ENCODE assay signal across 8 mouse cellular contexts in the genomic region with DNA sequence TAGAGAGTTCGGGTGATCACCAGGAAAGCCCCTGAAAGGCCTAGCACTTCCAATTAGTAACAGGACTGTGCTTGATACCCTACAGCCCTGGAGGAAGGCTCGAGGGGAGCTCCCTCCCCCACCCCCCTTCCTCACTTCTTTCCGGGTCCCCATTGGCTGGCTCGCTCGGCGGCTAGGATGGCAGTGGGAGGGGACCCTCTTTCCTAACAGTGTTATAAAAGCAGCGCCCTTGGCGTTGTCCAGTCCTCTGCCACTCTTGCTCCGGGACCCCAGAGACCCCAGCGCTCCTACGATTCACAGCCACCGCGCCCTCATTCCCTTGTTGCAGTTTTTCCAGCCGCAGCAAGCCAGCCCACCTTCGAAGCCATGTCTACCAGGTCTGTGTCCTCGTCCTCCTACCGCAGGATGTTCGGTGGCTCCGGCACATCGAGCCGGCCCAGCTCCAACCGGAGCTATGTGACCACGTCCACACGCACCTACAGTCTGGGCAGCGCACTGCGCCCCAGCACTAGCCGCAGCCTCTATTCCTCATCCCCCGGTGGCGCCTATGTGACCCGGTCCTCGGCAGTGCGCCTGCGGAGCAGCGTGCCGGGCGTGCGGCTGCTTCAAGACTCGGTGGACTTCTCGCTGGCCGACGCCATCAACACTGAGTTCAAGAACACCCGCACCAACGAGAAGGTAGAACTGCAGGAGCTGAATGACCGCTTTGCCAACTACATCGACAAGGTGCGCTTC. TPM values are rescaled to one million over a fixed set of nuclear protein-coding genes. Genes with fewer than 3 reads are reported as not detected.
A peak's percentile ranks its signal among the peaks of the same experiment; 100 is the strongest.
DNase-seq lines count a peak whose midpoint lies in the region; ATAC-seq and TF ChIP-seq lines count a peak whose summit lies in the region.

No protein-coding gene starts in this region.

- peak overlapping the region; percentile 87 for H3K27ac ChIP-seq in intestine, postnatal 0 days (ENCODE audit: low read depth, low read length)
- peak overlapping the region; percentile 49 for H3K27ac ChIP-seq in liver, embryonic 13.5 days
- H3K27ac ChIP-seq in stomach, embryonic 15.5 days = peak overlapping the region; percentile 98

- peak; percentile 64 for ATAC-seq in common myeloid progenitor, adult 5-6 weeks (replicated peaks; ENCODE audit: low read depth, poor library complexity, severe bottlenecking)
- peak; percentile 51 for ATAC-seq in granulocyte monocyte progenitor cell, adult 5-6 weeks (replicated peaks; ENCODE audit: poor library complexity, severe bottlenecking)
- ATAC-seq in intestine, postnatal 0 days = peak; percentile 79
- ATAC-seq in liver, embryonic 13.5 days (ENCODE audit: low read depth) = peak; percentile 71
- ATAC-seq in stomach, embryonic 15.5 days (ENCODE audit: insufficient read depth, low FRiP score, low read depth) = peak; percentile 89

- TF ChIP-seq CTCF in intestine, postnatal 0 days (IDR thresholded peaks at IDR 0.05; ENCODE audit: low read depth) = peak; percentile 32

- H3K36me3 ChIP-seq in intestine, postnatal 0 days (ENCODE audit: control insufficient read depth, insufficient read depth) = peaks cover 7% of the 10 kb centered on the region; the same call in 1 of the 2 replicates
- H3K36me3 ChIP-seq in liver, embryonic 13.5 days = 0 out of 2 replicates have a peak, but pooled peaks cover 2% of the 10 kb centered on the region
- H3K36me3 ChIP-seq in myocyte (ENCODE audit: control insufficient read depth, insufficient read depth) = peaks cover 39% of the 10 kb centered on the region
- H3K36me3 ChIP-seq in stomach, embryonic 15.5 days = peaks cover 3% of the 10 kb centered on the region; the same call in 1 of the 2 replicates

- under 1% methylated on average over 46 of the region's 46 CpGs for WGBS in intestine, postnatal 0 days
- under 1% methylated on average over 46 of the region's 46 CpGs for WGBS in liver, embryonic 13.5 days (ENCODE audit: insufficient replicate concordance)
- under 1% methylated on average over 46 of the region's 46 CpGs for WGBS in stomach, embryonic 15.5 days

- 0 out of 2 replicates have a peak, but pooled peaks cover 3% of the 10 kb centered on the region for H3K4me1 ChIP-seq in intestine, postnatal 0 days (replicated peaks; ENCODE audit: control insufficient read depth, insufficient read depth, low read length)
- peaks cover 31% of the 10 kb centered on the region for H3K4me1 ChIP-seq in liver, embryonic 13.5 days (replicated peaks)
- H3K4me1 ChIP-seq in stomach, embryonic 15.5 days = peaks cover 14% of the 10 kb centered on the region

- peak overlapping the region; percentile 58 for H3K4me3 ChIP-seq in intestine, postnatal 0 days (ENCODE audit: low read depth, low read length)
- H3K4me3 ChIP-seq in liver, embryonic 13.5 days (replicated peaks) = peak overlapping the region; percentile 60
- H3K4me3 ChIP-seq in myocyte = peak overlapping the region; percentile 94
- peak overlapping the region; percentile 62 for H3K4me3 ChIP-seq in stomach, embryonic 15.5 days (replicated peaks)

- peak; percentile 87 for TF ChIP-seq POLR2A in myocyte (IDR thresholded peaks at IDR 0.05; ENCODE audit: insufficient read length, low read depth)

- peak overlapping the region; percentile 64 for H3K9ac ChIP-seq in intestine, postnatal 0 days (ENCODE audit: low read depth, low read length)
- peak overlapping the region; percentile 67 for H3K9ac ChIP-seq in liver, embryonic 13.5 days
- peak overlapping the region; percentile 78 for H3K9ac ChIP-seq in stomach, embryonic 15.5 days

- peak overlapping the region; percentile 68 for H3ac ChIP-seq in myocyte (ENCODE audit: control insufficient read depth, insufficient read length)

- peak; percentile 93 for DNase-seq in 3T3-L1 (ENCODE audit: low read depth, low spot score)
- peak; percentile 88 for DNase-seq in ZHBTc4 (ENCODE audit: low read depth, low spot score)
- peak; percentile 15 for DNase-seq in liver, embryonic 13.5 days

- peak overlapping the region; percentile 72 for H3K4me2 ChIP-seq in intestine, postnatal 0 days (replicated peaks; ENCODE audit: low read depth)
- H3K4me2 ChIP-seq in liver, embryonic 13.5 days = peak overlapping the region; percentile 66
- peak overlapping the region; percentile 96 for H3K4me2 ChIP-seq in myocyte (ENCODE audit: low read depth)
- H3K4me2 ChIP-seq in stomach, embryonic 15.5 days = peak overlapping the region; percentile 65

- H3K79me2 ChIP-seq in myocyte (ENCODE audit: control insufficient read depth, insufficient read depth) = peaks cover 47% of the 10 kb centered on the region

- peaks cover 16% of the 10 kb centered on the region; the same call in 1 of the 2 replicates for H3K27me3 ChIP-seq in intestine, postnatal 0 days (replicated peaks; ENCODE audit: control insufficient read depth, insufficient read depth, low read length)
- H3K27me3 ChIP-seq in liver, embryonic 13.5 days = peaks cover 63% of the 10 kb centered on the region
- no peaks in the 10 kb centered on the region for H3K27me3 ChIP-seq in myocyte (ENCODE audit: control insufficient read depth, insufficient read depth, insufficient read length)
- H3K27me3 ChIP-seq in stomach, embryonic 15.5 days (replicated peaks) = no peaks in the 10 kb centered on the region

- H3K9me3 ChIP-seq in intestine, postnatal 0 days (ENCODE audit: control insufficient read depth) = no peaks in the 10 kb centered on the region
- no peaks in the 10 kb centered on the region for H3K9me3 ChIP-seq in liver, embryonic 13.5 days (replicated peaks)
- no peaks in the 10 kb centered on the region for H3K9me3 ChIP-seq in stomach, embryonic 15.5 days

TF ChIP-seq in myocyte, 11 proteins besides CTCF, POLR2A, EP300 and RAD21:
- TF ChIP-seq MYOD1 (IDR thresholded peaks at IDR 0.05; ENCODE audit: control insufficient read depth in 1 of 3, insufficient read length in 2 of 3, low read depth in 2 of 3) (no peak), E2F4 (IDR thresholded peaks at IDR 0.05; ENCODE audit: insufficient read depth) (no peak), POLR2AphosphoS2 (IDR thresholded peaks at IDR 0.05; ENCODE audit: insufficient read length, low read depth) (peak; percentile 99), CEBPB (IDR thresholded peaks at IDR 0.05; ENCODE audit: insufficient read depth, poor library complexity, severe bottlenecking) (no peak), USF1 (IDR thresholded peaks at IDR 0.05; ENCODE audit: low read depth) (no peak), REST (IDR thresholded peaks at IDR 0.05; ENCODE audit: insufficient read depth, insufficient read length) (peak; percentile 27), SRF (IDR thresholded peaks at IDR 0.05; ENCODE audit: control insufficient read depth, insufficient read length, low read depth) (no peak)

RNA-seq across cellular contexts. Expression of gene Vim, which starts 0.5 kb away (rescaled TPM):
- total RNA-seq in common myeloid progenitor, adult 5-6 weeks (2017) = 707 and 896 TPM in 2 replicates
- total RNA-seq in granulocyte monocyte progenitor cell, adult 5-6 weeks (2014; fragmentation: Nextera tagmentation) = 686 and 736 TPM in 2 replicates
- total RNA-seq in granulocyte monocyte progenitor cell, adult 5-6 weeks (2017) = 783 and 809 TPM in 2 replicates
- 272 and 299 TPM in 2 replicates for polyA plus RNA-seq in intestine, postnatal 0 days (2015; fragmentation: Nextera tagmentation; extraction: Ambion mirVana)
- 95.1 and 97.9 TPM in 2 replicates for polyA plus RNA-seq in liver, embryonic 13.5 days (2015; fragmentation: Nextera tagmentation; extraction: Ambion mirVana)
- polyA plus RNA-seq in myocyte (2012; fragmentation: generic; extraction: Trizol) = 3,783 TPM
- polyA plus RNA-seq in stomach, embryonic 15.5 days (2015; fragmentation: Nextera tagmentation; extraction: Ambion mirVana) = 469 and 485 TPM in 2 replicates

RNA-seq across cellular contexts. Expression of gene Trdmt1, which starts 29.8 kb away (rescaled TPM):
- 11.3 and 12.4 TPM in 2 replicates for total RNA-seq in common myeloid progenitor, adult 5-6 weeks (2017)
- total RNA-seq in granulocyte monocyte progenitor cell, adult 5-6 weeks (2014; fragmentation: Nextera tagmentation) = 6.4 and 9.6 TPM in 2 replicates
- total RNA-seq in granulocyte monocyte progenitor cell, adult 5-6 weeks (2017) = 9.9 and 24.3 TPM in 2 replicates
- polyA plus RNA-seq in intestine, postnatal 0 days (2015; fragmentation: Nextera tagmentation; extraction: Ambion mirVana) = 6.3 and 6.8 TPM in 2 replicates
- polyA plus RNA-seq in liver, embryonic 13.5 days (2015; fragmentation: Nextera tagmentation; extraction: Ambion mirVana) = 4.8 and 5.3 TPM in 2 replicates
- polyA plus RNA-seq in myocyte (2012; fragmentation: generic; extraction: Trizol) = 2.2 TPM
- polyA plus RNA-seq in stomach, embryonic 15.5 days (2015; fragmentation: Nextera tagmentation; extraction: Ambion mirVana) = 7.6 and 11.0 TPM in 2 replicates

Comparison
In these comparisons a context has a peak if more than half of its experiments do, and no peak if none do; other contexts are left out.
1. Peak in every context shown above with its lines: DNase-seq, ATAC-seq, H3K4me3 ChIP-seq and H3K27ac ChIP-seq.
2. DNase-seq: peak in every context shown above with its lines; median percentile 93 in 3T3-L1; 88 in ZHBTc4; 15 in liver, embryonic 13.5 days.